Mouse (Mus musculus): ENCODE data around the gene Frmd4b. TPM values are rescaled to one million over a fixed set of nuclear protein-coding genes. Genes with fewer than 3 reads are reported as not detected.

Gene Frmd4b
- total and polyA plus RNA-seq, 3 experiments, result 7.3 to 18.1 (median 11.9) TPM

GRCm38 (mm10) chr6:97579704-97580103 lies 37.6 kb downstream of the Frmd4b start:
- no peak overlapping the region for H3K9ac ChIP-seq (ENCODE audit: low read depth, low read length)
- WGBS, result 91% methylated on average over 4 of the region's 4 CpGs
- TF ChIP-seq POLR2A (IDR thresholded peaks at IDR 0.05; ENCODE audit: insufficient read depth, low read depth, low read length), result no peak
- no peak for TF ChIP-seq EP300 (IDR thresholded peaks at IDR 0.05; ENCODE audit: insufficient read depth, low read depth, low read length)
- TF ChIP-seq CTCF (IDR thresholded peaks at IDR 0.05), result no peak
- intact Hi-C loops (cut with DNase I), result no loop called here
- H3K27me3 ChIP-seq (ENCODE audit: control insufficient read depth, insufficient read depth, low read length), result no peaks in the 10 kb centered on the region
- DNase-seq, result no peak
- no peaks in the 10 kb centered on the region; the same call in none of the 2 replicates for H3K4me1 ChIP-seq (ENCODE audit: control insufficient read depth, insufficient read depth, low read length)
- no peak overlapping the region for H3K27ac ChIP-seq
- no peaks in the 10 kb centered on the region for H3K79me2 ChIP-seq (replicated peaks; ENCODE audit: control insufficient read depth, insufficient read depth, low read length)
- no peaks in the 10 kb centered on the region for H3K36me3 ChIP-seq (ENCODE audit: control insufficient read depth, insufficient read depth, low read length)
- H3K4me3 ChIP-seq, result no peak overlapping the region

GRCm38 (mm10) chr6:97578210-97578609 lies 39.1 kb downstream of the Frmd4b start:
- intact Hi-C loops (cut with DNase I), result no loop called here
- Histone ChIP-seq H3K4me1 (ENCODE audit: control insufficient read depth, insufficient read depth, low read length) (no peaks in the 10 kb centered on the region; the same call in none of the 2 replicates), H3K9ac (ENCODE audit: low read depth, low read length) (no peak overlapping the region), H3K27me3 (ENCODE audit: control insufficient read depth, insufficient read depth, low read length) (no peaks in the 10 kb centered on the region), H3K79me2 (replicated peaks; ENCODE audit: control insufficient read depth, insufficient read depth, low read length) (no peaks in the 10 kb centered on the region), H3K27ac (no peak overlapping the region), H3K36me3 (ENCODE audit: control insufficient read depth, insufficient read depth, low read length) (no peaks in the 10 kb centered on the region), H3K4me3 (no peak overlapping the region)
- TF ChIP-seq POLR2A (IDR thresholded peaks at IDR 0.05; ENCODE audit: insufficient read depth, low read depth, low read length) (no peak), CTCF (IDR thresholded peaks at IDR 0.05) (no peak), EP300 (IDR thresholded peaks at IDR 0.05; ENCODE audit: insufficient read depth, low read depth, low read length) (no peak)
- WGBS, result 81% methylated on average over 7 of the region's 7 CpGs
- DNase-seq, result no peak

- no peak for TF ChIP-seq CTCF (IDR thresholded peaks at IDR 0.05)
- no peak for TF ChIP-seq EP300 (IDR thresholded peaks at IDR 0.05; ENCODE audit: insufficient read depth, low read depth, low read length)
- H3K27me3 ChIP-seq (ENCODE audit: control insufficient read depth, insufficient read depth, low read length), result no peaks in the 10 kb centered on the region
- no peak overlapping the region for H3K4me3 ChIP-seq
- H3K27ac ChIP-seq, result no peak overlapping the region
- H3K79me2 ChIP-seq (replicated peaks; ENCODE audit: control insufficient read depth, insufficient read depth, low read length), result no peaks in the 10 kb centered on the region
- H3K9ac ChIP-seq (ENCODE audit: low read depth, low read length), result no peak overlapping the region
- 61% methylated on average over 4 of the region's 4 CpGs for WGBS
- no peaks in the 10 kb centered on the region; the same call in 1 of the 2 replicates for H3K4me1 ChIP-seq (ENCODE audit: control insufficient read depth, insufficient read depth, low read length)
- intact Hi-C loops (cut with DNase I), result no loop called here
- DNase-seq, result no peak
- H3K36me3 ChIP-seq (ENCODE audit: control insufficient read depth, insufficient read depth, low read length), result no peaks in the 10 kb centered on the region
Measured at GRCm38 (mm10) chr6:97577349-97577748, 40.0 kb downstream of the Frmd4b start.

- TF ChIP-seq POLR2A (IDR thresholded peaks at IDR 0.05; ENCODE audit: insufficient read depth, low read depth, low read length), result no peak
- no peak for TF ChIP-seq EP300 (IDR thresholded peaks at IDR 0.05; ENCODE audit: insufficient read depth, low read depth, low read length)
- no peak for TF ChIP-seq CTCF (IDR thresholded peaks at IDR 0.05)
- H3K4me1 ChIP-seq (ENCODE audit: control insufficient read depth, insufficient read depth, low read length), result no peaks in the 10 kb centered on the region; the same call in 1 of the 2 replicates
- no peak overlapping the region for H3K9ac ChIP-seq (ENCODE audit: low read depth, low read length)
- H3K79me2 ChIP-seq (replicated peaks; ENCODE audit: control insufficient read depth, insufficient read depth, low read length), result no peaks in the 10 kb centered on the region
- no peaks in the 10 kb centered on the region for H3K27me3 ChIP-seq (ENCODE audit: control insufficient read depth, insufficient read depth, low read length)
- H3K36me3 ChIP-seq (ENCODE audit: control insufficient read depth, insufficient read depth, low read length), result no peaks in the 10 kb centered on the region
- no peak overlapping the region for H3K4me3 ChIP-seq
- WGBS, result 63% methylated on average over 7 of the region's 7 CpGs
- no peak for DNase-seq
- no peak overlapping the region for H3K27ac ChIP-seq
- intact Hi-C loops (cut with DNase I), result no loop called here
Measured at GRCm38 (mm10) chr6:97576565-97577346, 40.6 kb downstream of the Frmd4b start.

GRCm38 (mm10) chr6:97576096-97576495 lies 41.2 kb downstream of the Frmd4b start:
- Histone ChIP-seq H3K4me3 (no peak overlapping the region), H3K27ac (no peak overlapping the region), H3K27me3 (ENCODE audit: control insufficient read depth, insufficient read depth, low read length) (no peaks in the 10 kb centered on the region), H3K36me3 (ENCODE audit: control insufficient read depth, insufficient read depth, low read length) (no peaks in the 10 kb centered on the region), H3K79me2 (replicated peaks; ENCODE audit: control insufficient read depth, insufficient read depth, low read length) (no peaks in the 10 kb centered on the region), H3K9ac (ENCODE audit: low read depth, low read length) (no peak overlapping the region), H3K4me1 (ENCODE audit: control insufficient read depth, insufficient read depth, low read length) (no peaks in the 10 kb centered on the region; the same call in 1 of the 2 replicates)
- no peak for DNase-seq
- intact Hi-C loops (cut with DNase I), result no loop called here
- 86% methylated on average over 7 of the region's 7 CpGs for WGBS
- TF ChIP-seq EP300 (IDR thresholded peaks at IDR 0.05; ENCODE audit: insufficient read depth, low read depth, low read length) (no peak), POLR2A (IDR thresholded peaks at IDR 0.05; ENCODE audit: insufficient read depth, low read depth, low read length) (no peak), CTCF (IDR thresholded peaks at IDR 0.05) (no peak)

GRCm38 (mm10) chr6:97574973-97575372 lies 42.4 kb downstream of the Frmd4b start:
- Histone ChIP-seq H3K79me2 (replicated peaks; ENCODE audit: control insufficient read depth, insufficient read depth, low read length) (no peaks in the 10 kb centered on the region), H3K4me3 (no peak overlapping the region), H3K4me1 (ENCODE audit: control insufficient read depth, insufficient read depth, low read length) (no peaks in the 10 kb centered on the region; the same call in 1 of the 2 replicates), H3K36me3 (ENCODE audit: control insufficient read depth, insufficient read depth, low read length) (no peaks in the 10 kb centered on the region; the same call in 1 of the 2 replicates), H3K27me3 (ENCODE audit: control insufficient read depth, insufficient read depth, low read length) (no peaks in the 10 kb centered on the region), H3K27ac (no peak overlapping the region), H3K9ac (ENCODE audit: low read depth, low read length) (no peak overlapping the region)
- DNase-seq, result no peak
- WGBS, result 87% methylated on average over 5 of the region's 5 CpGs
- no peak for TF ChIP-seq POLR2A (IDR thresholded peaks at IDR 0.05; ENCODE audit: insufficient read depth, low read depth, low read length)
- no peak for TF ChIP-seq CTCF (IDR thresholded peaks at IDR 0.05)
- no peak for TF ChIP-seq EP300 (IDR thresholded peaks at IDR 0.05; ENCODE audit: insufficient read depth, low read depth, low read length)
- intact Hi-C loops (cut with DNase I), result no loop called here
